Mouse (Mus musculus) thymus, adult 2 months (tissue): Measurements from ENCODE around the gene Ccdc106. TPM values are rescaled to one million over a fixed set of nuclear protein-coding genes. Genes with fewer than 3 reads are reported as not detected.

Source experiments
- DNase-seq: peaks from one replicate; pipeline ENCODE4 v3.0.0; 2021
- H3K27ac ChIP-seq: fragments of 200-500 bp; 2 replicates; pipeline ENCODE4 v1.5.1; 2012; ENCODE audit warnings: low read length, control low read depth; ENCODE audit not compliant: control insufficient read depth, insufficient read depth
- H3K27me3 ChIP-seq: fragments of 200-500 bp; 2 replicates; pipeline ENCODE4 v1.6.1; 2012; ENCODE audit warnings: mild to moderate bottlenecking, low read length, moderate library complexity, mixed read lengths; ENCODE audit not compliant: control insufficient read depth, insufficient read depth
- H3K36me3 ChIP-seq: fragments of 200-500 bp; 2 replicates; pipeline ENCODE4 v1.6.1; 2012; ENCODE audit warnings: mild to moderate bottlenecking, low read length, moderate library complexity; ENCODE audit not compliant: control insufficient read depth, insufficient read depth
- H3K4me1 ChIP-seq: fragments of 200-500 bp; replicated peaks from 2 replicates; pipeline ENCODE4 v1.6.1; 2012; ENCODE audit warnings: low read length; ENCODE audit not compliant: control insufficient read depth, insufficient read depth
- H3K4me3 ChIP-seq: fragments of 200-500 bp; 2 replicates; pipeline ENCODE4 v1.5.1; 2012; ENCODE audit warnings: mild to moderate bottlenecking, low read length, control low read depth, moderate library complexity; ENCODE audit not compliant: control insufficient read depth, insufficient read depth
- CTCF ChIP-seq: fragments of 200-500 bp; IDR thresholded peaks from 2 replicates; pipeline ENCODE4 v1.5.1; 2012; ENCODE audit warnings: mild to moderate bottlenecking, control low read depth, low read length, moderate library complexity, borderline replicate concordance; ENCODE audit not compliant: control insufficient read depth, poor library complexity, insufficient read depth; ENCODE audit errors: extremely low read depth
- POLR2A ChIP-seq: fragments of 200-500 bp; IDR thresholded peaks from 2 replicates; pipeline ENCODE4 v1.6.1; 2012; ENCODE audit warnings: mild to moderate bottlenecking, low read length, control low read depth, moderate library complexity; ENCODE audit not compliant: control insufficient read depth, poor library complexity, insufficient read depth; ENCODE audit errors: extremely low read depth
- WGBS: fragments of 180-500 bp; shearing (Covaris S2); methylation state at CpG from one replicate; pipeline ENCODE4 v1.1.7; 2018; 5-methylcytosine and 5-hydroxymethylcytosine counted together
- polyA plus RNA-seq: library from polyadenylated mRNA; depleted of rRNA; stranded (reverse); fragments of >200 nt; gene quantifications from 2 replicates; pipeline ENCODE4 v1.2.3, GENCODE M21; 2012

The Ccdc106 gene
- polyA plus RNA-seq, 1 experiment, result 0.97 TPM

DNA sequence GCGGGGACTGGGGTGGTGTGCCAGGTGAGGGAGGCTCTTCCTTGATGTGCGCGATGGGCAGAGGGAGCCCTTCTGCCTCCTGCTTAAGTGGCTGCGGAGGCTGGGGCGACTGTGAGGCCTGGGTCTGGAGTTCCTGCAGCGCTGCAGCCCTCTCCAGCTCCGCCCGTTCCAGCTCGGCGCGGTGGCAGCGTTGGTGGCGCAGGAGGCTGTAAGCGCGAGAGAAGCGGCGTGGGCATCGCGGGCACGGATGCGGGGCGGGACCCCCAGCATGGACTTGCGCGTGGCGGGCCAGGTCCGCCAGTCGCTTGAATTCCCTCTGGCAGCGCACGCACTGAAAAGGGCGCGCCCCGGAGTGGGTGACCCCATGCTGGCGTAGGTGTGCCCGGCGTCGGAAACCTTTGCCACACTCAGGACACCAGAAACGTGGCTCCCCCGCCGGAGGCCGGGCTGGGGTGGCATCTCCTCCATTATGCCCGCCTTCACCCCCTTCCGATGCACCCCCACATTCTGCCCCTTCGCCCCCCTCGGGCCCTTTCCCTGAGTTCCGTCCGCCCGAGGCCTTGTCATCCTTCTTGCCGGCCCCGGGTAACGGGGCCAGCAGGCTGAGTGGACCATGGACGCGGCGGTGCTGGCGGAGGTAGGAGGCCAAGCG, 26.9 kb upstream of the Ccdc106 start:
- 97% methylated on average over 55 of the region's 55 CpGs for WGBS
- H3K27me3 ChIP-seq, result no peaks in the 10 kb centered on the region
- no peak overlapping the region for H3K4me3 ChIP-seq
- no peak for DNase-seq
- H3K36me3 ChIP-seq, result no peaks in the 10 kb centered on the region
- H3K4me1 ChIP-seq, result peaks cover 18% of the 10 kb centered on the region
- TF ChIP-seq POLR2A (no peak), CTCF (no peak)
- H3K27ac ChIP-seq, result no peak overlapping the region

- Histone ChIP-seq H3K27ac (no peak overlapping the region), H3K36me3 (no peaks in the 10 kb centered on the region), H3K27me3 (no peaks in the 10 kb centered on the region), H3K4me3 (no peak overlapping the region), H3K4me1 (peaks cover 18% of the 10 kb centered on the region)
- no peak for DNase-seq
- 93% methylated on average over 59 of the region's 59 CpGs for WGBS
- TF ChIP-seq CTCF (no peak), POLR2A (no peak)
These were observed 26.2 kb upstream of the Ccdc106 start for GRCm38 (mm10) chr7:4993999-4994788.

DNA sequence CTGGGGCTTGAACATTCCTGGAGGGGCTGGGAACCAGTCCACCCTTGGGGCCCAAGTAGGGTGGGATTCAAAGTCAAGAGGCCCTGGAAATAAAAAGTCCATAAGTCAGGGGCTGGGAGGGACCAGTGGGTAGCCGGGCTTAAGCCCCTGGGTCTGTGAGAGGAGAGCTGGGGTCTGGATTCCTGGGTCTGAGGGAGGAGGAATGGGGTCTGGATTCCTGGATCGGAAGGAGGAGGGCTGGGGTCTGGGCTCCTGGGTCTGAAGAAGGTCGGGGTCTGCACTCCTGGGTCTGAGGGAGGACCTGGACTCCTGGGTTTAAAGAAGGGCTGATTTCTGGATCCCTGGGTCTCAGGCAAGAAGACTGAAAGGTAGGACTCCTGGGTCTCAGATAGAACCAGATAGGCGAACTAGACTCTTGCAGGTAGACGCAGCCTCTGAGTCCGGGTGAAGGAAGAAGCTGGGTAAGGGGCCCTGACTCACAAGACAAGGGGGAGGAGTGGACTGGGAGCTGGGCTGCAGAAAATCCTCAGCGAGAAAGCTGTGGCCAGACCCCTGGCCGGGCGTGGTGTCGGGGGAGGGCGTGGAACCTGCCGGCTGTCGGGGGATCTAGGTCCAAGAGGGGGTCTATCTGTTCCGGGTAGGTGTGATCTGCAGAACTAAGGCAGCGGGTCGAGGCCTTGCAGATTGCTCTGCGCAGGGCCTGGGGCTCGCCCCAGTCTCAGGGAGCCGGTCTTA, 24.9 kb upstream of the Ccdc106 start:
- WGBS, result 12% methylated on average over 19 of the region's 19 CpGs
- H3K4me1 ChIP-seq, result peaks cover 18% of the 10 kb centered on the region
- H3K27ac ChIP-seq, result no peak overlapping the region
- H3K36me3 ChIP-seq, result no peaks in the 10 kb centered on the region
- peak; percentile 7 for DNase-seq
- TF ChIP-seq POLR2A (no peak), CTCF (no peak)
- H3K4me3 ChIP-seq, result peak overlapping the region; percentile 90
- H3K27me3 ChIP-seq, result no peaks in the 10 kb centered on the region

DNA sequence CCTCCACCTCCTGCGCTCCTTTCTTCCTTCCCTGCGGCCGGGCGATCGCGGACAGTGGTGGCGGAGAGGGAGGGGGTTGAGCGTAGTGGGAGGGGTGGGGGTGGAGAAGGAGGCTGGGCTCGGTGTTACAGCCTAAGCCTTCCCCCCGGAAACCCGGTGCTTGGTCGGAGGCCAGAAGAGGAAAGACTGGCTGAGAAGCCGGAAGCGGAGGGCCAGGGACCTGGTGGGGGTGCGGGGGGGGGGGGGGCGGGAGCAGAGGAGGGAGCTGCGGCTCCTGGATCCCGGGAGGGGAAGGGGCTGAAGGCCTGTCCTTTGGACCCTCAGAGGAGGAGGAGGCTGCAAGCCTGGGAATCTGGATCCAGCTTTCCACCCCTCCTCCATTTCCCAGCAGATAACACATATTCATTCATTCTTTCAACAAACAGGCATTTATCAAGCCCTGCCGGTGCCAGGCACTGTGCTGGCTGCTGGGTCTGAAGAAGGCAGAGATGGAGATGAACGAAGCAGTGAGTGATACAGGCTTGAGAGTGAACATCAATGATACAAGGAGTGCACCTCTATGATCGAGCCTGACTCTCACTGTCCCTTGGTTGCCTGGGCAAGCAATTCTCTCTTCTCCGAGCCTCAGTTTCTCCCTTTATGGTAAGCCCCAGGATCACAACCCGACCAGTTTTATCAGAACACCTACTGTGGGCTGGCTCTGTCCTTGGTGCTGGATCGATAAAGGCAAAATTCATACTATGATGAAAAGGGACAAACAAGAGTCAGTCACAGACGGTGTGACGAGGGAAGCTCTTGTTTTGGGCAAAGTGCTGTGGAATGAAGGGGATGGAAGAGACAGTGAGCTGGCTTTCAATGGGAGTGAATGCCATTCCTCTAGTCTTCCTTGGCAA, 24.1 kb upstream of the Ccdc106 start, which contains the start of gene Zfp579:
Gene Zfp579 (minus strand): TSS at position 156 of the 893 bp plus-strand sequence.
- Histone ChIP-seq H3K4me3 (peak within 1 kb of the TSS; percentile 90), H3K27me3 (no peaks in the 10 kb centered on the region), H3K27ac (no peak within 1 kb of the TSS), H3K36me3 (no peaks in the 10 kb centered on the region), H3K4me1 (peaks cover 18% of the 10 kb centered on the region)
- TF ChIP-seq CTCF (no peak), POLR2A (no peak)
- DNase-seq, result peak; percentile 89
- 9% methylated on average over 20 of the region's 26 CpGs for WGBS

DNA sequence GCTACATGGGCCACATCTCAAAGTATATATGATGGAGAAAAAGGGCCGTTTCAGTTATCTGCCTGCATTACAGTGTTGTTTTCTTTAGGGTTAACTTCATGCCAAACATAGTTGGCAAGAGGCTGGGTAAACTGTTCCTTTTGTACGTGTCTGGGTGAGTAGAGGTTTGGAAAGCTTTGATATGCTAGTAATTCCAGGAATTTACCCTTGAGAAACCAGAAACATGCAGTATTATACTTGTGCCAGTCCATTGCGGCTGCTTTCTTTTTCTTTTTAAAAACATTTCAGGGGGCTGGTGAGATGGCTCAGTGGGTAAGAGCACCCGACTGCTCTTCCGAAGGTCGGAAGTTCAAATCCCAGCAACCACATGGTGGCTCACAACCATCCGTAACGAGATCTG, 23.4 kb upstream of the Ccdc106 start:
- no peaks in the 10 kb centered on the region for H3K36me3 ChIP-seq
- no peak for DNase-seq
- 85% methylated on average over 8 of the region's 8 CpGs for WGBS
- peaks cover 18% of the 10 kb centered on the region for H3K4me1 ChIP-seq
- H3K27me3 ChIP-seq, result no peaks in the 10 kb centered on the region
- H3K4me3 ChIP-seq, result no peak overlapping the region
- no peak for TF ChIP-seq CTCF
- TF ChIP-seq POLR2A, result no peak
- no peak overlapping the region for H3K27ac ChIP-seq
